Mouse (Mus musculus) kidney, postnatal 14 days (tissue): ENCODE results near the gene Unc119b.
"Not testable (repeated sequence)": the region's sequence is repeated elsewhere in the genome, so short reads cannot be mapped to it uniquely, and the experiment has no call there.

Source experiments
- DNase-seq: peaks from one replicate; pipeline ENCODE4 v3.0.0; 2022; ENCODE audit warnings: mixed read lengths

Gene Unc119b

DNA sequence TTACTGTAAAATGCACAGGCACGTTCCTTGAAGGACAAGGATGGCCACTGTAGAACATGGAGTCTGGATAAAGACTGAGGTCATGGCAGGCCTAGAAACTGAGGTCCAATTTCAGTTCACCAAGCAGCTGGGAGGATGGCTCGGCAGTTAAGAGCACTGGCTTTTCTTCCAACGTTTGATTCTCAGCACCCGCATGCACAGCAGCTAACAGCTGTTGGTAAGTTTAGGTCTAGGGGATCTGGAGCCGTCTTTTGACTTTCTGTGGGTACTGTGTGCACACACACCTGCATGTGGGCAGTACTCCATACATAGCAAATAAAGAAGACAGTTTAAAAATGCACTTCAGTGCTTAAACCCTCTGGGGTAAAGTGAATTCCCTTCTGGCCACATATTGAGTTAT lies 53.1 kb downstream of the Unc119b start:
- DNase-seq: no peak

DNA sequence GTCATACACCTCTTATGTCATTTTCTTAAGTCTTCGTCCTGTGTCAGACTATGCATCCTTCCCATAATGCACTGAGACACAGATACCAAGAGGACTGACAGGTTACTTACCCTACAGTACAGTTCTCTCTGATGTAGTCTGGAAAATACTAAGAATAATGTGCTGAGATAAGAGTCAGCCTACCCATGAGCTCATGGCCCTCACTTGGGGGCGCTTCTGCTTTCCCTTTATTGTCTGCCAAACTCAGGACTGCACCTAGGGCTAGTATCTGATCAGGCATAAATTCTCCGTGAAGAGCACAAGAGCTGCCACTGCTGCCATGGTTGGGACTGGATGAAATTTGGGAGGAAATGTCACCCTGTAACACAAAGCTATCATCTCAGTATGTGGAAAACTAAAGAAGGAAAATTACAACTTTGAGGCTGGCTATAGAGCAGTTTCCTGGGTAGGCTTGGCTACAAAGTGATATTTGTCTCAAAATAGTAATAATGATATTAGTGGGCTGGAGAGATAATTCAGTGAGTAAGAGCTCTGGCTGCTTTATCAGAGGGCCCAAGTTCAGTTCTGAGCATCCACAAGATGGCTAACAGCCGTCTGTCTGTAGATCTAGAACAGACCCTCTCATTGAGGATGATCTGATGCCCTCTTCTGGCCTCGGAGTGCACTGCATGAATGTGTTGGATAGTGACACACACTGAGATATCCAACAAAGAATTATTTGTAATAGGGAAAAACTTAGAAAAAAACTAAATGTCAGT lies 58.5 kb downstream of the Unc119b start:
- peak; percentile 72 for DNase-seq

DNA sequence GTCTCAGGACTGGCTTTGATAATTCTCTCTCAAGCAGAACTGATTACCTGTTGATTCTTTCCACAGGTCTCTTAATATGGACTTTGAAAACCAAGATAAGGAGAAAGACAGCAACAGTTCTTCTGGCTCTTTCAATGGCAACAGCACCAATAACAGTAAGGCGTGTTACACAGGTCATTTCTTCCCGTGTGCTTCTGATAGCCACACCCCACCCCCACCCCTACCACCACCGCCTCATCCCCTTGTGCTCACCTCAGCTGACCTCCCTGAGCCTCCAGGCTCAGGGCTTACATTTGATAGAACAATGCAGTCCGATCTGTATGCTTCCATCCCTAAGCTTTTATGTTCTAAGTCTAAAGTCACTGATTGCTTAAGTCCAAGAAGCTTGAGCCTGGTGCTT lies 60.0 kb downstream of the Unc119b start:
- DNase-seq: no peak

DNA sequence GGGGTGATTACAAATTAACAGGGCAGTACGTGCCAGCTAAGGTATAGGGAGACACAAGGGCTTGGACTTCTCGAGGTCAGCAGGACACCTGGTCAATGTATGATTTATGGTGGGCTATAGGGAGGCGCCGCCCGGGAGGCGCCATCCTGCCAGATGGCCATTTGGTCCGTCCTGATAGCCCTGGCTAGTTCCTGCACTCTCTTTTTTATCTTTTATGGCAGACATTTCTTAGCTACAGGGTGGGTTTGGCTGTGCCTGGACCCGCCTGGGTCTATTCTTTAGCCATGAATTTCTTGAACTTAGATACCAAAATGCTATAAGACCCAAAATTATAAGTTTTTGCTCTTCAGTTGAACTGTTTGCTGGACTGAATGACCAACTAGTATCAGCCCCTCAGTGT lies 61.5 kb downstream of the Unc119b start:
- DNase-seq: not testable (repeated sequence)
